Mouse (Mus musculus) gastrocnemius, adult 18-20 months (tissue): Measurements from ENCODE around the gene Idh2. TPM values are rescaled to one million over a fixed set of nuclear protein-coding genes. Genes with fewer than 3 reads are reported as not detected.
"Not testable (repeated sequence)": the region's sequence is repeated elsewhere in the genome, so short reads cannot be mapped to it uniquely, and the experiment has no call there.

Source experiments
- DNase-seq: peaks from one replicate; pipeline ENCODE4 v3.0.0; 2021; ENCODE audit warnings: low spot score
- total RNA-seq, 2 experiments: library from RNA; stranded (reverse); gene quantifications; 2 replicates each; pipeline ENCODE4 v1.2.3; 2021

The Idh2 gene
- total RNA-seq, 2 experiments from 2014 or later = 317 to 516 TPM

GRCm38 (mm10) chr7:80062083-80062826, 52.9 kb downstream of the Idh2 start:
- no peak for DNase-seq

DNA sequence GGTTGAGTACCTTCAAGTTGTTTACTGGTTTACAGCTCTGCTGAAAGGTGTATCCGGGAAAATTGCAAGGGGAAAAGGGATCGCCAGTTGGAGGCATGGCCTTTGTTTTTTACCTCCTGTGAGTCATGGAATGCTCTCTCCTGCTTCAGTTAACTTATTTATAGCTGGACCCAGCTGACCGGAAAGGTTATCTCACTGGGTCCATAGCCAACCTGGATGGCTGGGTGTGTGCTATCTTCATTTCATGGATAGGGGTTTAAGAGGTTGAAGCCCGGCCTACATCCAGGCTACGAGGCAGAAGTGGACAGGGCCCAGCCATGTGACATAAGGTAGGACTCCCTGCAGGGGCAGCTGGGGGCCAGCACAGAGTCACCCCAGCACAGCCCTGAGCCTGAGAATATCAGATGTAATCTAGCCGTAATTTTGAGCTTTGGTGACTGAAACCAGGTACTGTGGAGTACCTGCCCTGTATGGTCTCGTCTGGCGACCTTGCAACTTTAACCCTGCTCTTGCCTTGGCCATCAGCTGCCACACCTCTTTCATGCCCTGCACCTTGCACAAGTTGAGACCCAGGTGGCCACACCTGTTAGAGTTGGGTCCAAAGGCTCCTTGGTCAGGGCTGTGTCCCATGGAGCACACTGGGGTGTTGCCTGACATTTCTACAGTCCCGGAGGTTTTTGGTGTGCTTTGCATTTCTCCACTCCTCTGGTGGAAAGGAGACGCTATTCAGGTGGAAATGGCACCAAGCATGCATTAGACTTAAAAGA, 55.0 kb downstream of the Idh2 start:
- DNase-seq = peak; percentile 56

DNA sequence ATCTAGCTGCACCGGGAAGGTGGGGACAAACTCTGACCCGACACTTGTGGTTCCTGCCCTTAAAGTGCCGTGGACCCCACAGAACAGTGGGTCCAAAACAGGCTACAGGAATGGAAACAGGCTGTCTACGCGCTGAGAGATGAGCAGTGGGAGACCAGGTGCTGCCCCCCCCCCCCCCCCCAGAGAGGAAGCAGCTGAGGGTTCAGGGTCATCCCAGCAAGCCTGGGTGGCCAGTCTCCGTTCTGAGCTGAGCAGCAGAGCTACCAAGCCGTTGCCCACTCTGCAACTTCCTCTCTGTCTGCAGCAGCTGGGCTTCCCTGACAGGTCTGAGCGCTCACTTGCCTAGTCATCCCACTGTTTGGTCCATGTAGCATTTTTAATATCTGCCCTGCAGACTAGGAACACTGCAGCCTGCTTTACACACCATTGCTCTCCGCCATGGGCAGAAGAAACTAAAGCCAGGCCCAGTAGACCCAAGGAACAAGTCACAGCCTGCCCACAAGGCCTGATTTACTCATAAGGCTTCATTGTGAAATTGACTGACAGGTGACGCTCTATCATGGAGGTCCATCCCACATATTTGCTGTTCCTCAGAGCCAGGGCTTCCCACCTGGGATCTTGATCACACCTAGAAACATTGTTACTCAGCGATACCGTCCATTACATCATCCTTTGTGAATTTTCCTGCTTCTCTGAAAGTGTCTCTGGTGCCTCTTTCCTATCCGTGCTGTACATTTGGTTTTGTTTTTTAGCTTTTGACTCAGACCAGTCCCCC, 55.9 kb downstream of the Idh2 start:
- no peak for DNase-seq

GRCm38 (mm10) chr7:80058405-80059063, 56.7 kb downstream of the Idh2 start:
- DNase-seq = no peak

DNA sequence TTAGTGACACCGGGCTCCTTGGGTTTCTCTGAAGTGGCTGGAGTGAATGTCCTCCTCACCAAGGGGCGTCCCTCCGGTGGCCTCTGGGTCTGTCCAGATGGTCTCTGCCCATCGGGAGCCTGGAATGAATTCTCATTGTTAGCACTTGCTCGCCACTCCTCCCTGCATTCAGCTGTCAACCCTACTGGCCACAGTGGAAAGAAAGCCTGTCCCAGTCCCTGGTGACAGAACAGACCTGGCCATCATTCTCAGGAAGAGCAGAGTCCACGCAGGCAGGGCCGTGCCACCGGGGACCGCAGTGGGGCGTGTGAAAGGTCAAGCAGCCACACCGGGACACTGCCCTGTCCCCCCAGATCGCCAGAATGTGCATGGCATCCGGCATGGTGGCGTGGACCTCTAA, 57.4 kb downstream of the Idh2 start:
- DNase-seq = no peak

DNA sequence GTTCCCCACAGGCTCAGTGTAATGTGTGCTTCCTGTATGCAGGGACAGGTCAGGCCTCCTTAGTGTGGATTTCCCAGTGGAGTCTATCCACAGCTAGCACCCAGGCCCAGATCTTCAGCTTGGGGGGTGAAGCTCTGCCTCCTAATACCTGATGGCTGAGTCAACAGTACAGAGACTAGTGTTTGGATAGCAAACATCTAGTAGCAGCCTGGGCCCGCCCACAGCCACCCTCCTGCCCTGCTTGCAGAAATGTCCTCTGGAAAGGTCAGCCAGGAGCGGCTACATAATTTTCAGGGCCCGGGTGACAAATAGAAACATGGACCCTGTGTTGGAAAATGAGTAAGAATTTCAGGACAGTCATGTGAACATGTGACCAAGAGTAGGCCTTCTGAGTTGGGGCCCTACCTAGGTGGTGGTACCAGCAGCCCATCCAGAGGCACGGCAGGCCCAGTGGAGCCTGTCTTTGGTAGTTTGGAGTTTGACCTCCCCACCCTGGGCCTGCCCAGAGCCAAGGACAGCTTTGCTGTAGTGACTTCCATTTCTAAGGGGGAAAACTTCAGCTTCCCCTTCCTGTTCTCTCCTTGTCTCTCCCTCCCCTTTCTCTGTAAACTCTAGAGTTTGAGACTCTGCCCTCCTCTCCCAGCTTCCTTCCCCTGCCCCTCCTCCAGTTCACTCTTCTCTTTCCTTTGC, 58.0 kb downstream of the Idh2 start:
- DNase-seq = no peak

DNA sequence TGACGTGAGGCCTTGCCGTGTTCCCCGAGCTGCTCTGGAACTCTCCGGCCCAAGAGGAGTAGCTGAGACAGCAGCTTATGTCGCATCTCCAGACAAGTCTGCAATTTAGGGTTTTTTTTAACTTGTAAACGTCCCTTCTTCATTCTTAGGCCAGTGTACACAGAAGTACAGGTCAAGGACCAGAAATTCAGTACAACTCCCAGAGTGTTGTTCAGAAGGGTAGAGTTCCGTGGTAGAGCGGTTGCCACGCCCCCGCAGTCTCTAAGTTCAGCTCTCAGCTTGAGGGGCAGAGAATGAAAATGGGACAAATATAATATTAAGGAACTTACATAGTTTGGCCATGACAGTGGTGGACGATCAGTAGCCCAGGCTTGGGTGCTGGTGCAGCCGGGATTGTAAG, 59.4 kb downstream of the Idh2 start:
- DNase-seq = no peak

DNA sequence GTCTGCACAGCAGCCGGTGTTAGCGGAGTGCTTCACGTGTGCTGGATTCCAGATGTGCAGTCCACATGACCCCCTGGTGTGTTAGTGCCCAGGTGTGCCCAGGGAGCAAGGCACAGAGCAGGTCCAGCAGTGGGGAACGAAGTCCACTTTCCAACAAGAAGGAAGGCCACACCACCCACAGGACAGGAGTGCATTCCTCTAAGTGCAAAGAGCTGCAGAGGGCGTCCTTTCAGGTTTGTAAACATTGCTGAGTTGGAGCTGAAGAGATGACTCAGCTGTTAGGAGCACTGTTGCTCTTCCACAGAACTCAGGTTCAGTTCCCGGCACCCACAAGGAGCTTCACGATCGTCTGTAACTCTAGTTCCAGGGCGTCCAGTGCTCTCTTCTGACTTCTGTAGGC, 62.0 kb downstream of the Idh2 start:
- DNase-seq = no peak

DNA sequence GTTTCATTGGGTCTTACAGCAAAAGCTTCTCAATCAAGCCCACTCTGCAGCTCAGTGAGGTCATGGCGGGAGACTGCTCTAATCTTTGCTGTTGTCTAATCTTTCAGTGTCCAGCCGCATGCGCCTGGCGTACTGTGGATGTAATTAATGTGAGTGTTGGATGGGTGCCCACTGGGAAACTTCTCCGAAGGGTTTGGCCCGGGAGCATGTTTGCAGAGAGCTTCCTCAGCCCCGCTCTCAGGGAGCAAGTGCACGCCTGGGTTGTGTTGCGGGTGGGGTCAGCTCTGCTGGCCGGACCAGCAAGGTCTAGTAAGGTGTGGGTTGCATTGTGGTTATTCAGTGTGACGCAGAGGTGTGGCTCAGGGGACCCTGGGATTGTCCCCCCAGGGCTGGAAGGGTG, 62.9 kb downstream of the Idh2 start:
- DNase-seq = peak; percentile 58

- DNase-seq = no peak
Measured at GRCm38 (mm10) chr7:80051835-80052234, 63.4 kb downstream of the Idh2 start.

GRCm38 (mm10) chr7:80050382-80050781, 64.8 kb downstream of the Idh2 start:
- DNase-seq = not testable (repeated sequence)

DNA sequence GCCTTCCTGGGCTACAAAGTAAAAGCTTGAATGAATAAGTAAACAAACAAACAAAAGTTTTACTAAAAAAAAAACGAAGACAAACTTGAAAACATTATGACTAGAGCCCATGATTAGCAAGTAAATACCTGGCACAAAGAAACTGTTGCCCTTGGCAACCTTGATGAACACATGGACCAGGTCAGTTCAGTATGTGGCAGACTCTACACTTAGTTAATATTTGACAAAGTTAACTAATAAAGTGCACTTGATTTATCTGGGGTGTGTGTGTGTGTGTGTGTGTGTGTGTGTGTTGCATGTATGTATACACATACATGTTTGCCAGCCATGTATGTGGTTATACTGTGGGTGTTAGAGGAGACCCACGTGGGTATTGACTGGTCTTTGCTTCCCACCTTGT, 65.4 kb downstream of the Idh2 start:
- no peak for DNase-seq

DNA sequence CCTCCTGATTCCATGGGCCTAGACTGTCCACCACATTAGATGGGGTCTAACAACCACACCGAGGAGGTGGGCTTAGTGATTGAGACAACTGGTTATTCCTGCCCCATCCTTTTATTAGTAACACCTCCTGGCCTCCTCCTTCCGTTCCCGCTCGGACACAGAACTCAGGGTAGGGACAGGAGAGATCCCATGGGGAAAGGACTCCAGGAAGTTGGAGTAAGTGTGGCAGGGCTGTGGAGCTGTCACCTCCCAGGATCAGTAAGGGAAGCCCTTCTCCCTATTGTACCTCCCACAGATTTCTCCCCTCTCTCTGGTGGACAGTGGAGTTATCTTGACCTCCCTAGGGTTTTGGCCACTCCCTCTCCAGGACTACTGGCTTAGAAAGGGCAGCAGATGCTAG, 68.2 kb downstream of the Idh2 start:
- no peak for DNase-seq

Other genes starting within 250 kb of the Idh2 start
- gene Ap3s2, start 194.7 kb downstream of the Idh2 start, total RNA-seq = 10 to 100 TPM; 17.1 to 24.9 TPM
- 1 to 10 TPM; 2.3 to 3.1 TPM for gene Arpin, start 180.0 kb downstream of the Idh2 start, total RNA-seq
- gene Zfp710, start 90.6 kb downstream of the Idh2 start, total RNA-seq = 10 to 100 TPM; 21.1 to 31.3 TPM
- 1 to 10 TPM; 1.2 to 1.7 TPM for gene Sema4b, start 71.4 kb upstream of the Idh2 start, total RNA-seq
- gene Cib1, start 117.4 kb upstream of the Idh2 start, total RNA-seq = 1 to 10 TPM; 5.2 to 8.8 TPM
- gene Gdpgp1, start 117.5 kb upstream of the Idh2 start, total RNA-seq = under 1 TPM; 0.81 to 0.91 TPM
- under 1 TPM in 1 of 2 experiments, not detected in 1; 0.18 TPM for gene Ttll13, start 131.0 kb upstream of the Idh2 start, total RNA-seq
- gene Ngrn, start 145.8 kb upstream of the Idh2 start, total RNA-seq = 10 to 100 TPM; 20.7 to 22.5 TPM
- 1 to 10 TPM; 2.7 to 3.0 TPM for gene Vps33b, start 154.3 kb upstream of the Idh2 start, total RNA-seq
- gene Prc1, start 179.1 kb upstream of the Idh2 start, total RNA-seq = under 1 TPM in 1 of 2 experiments, not detected in 1; 0.19 TPM
- gene Rccd1, start 209.1 kb upstream of the Idh2 start, total RNA-seq = 1 to 10 TPM; 6.7 to 7.8 TPM
- 10 to 100 TPM in 1 of 2 experiments, 1 to 10 TPM in 1; 9.9 to 10.1 TPM for gene Unc45a, start 225.6 kb upstream of the Idh2 start, total RNA-seq
- gene Hddc3, start 227.7 kb upstream of the Idh2 start, total RNA-seq = 10 to 100 TPM; 28.8 to 31.7 TPM